Mouse (Mus musculus) testis, adult 2 months (tissue): ENCODE data around the gene Enho.

Source experiments
- CTCF ChIP-seq: fragments of 200-500 bp; IDR thresholded peaks from 2 replicates; pipeline ENCODE4 v1.5.1; 2012; ENCODE audit warnings: low read depth, mild to moderate bottlenecking, inconsistent platforms, low read length, moderate library complexity; ENCODE audit not compliant: control insufficient read depth, insufficient read depth, insufficient replicate concordance
- POLR2A ChIP-seq: fragments of 200-500 bp; IDR thresholded peaks from 2 replicates; pipeline ENCODE4 v1.6.1; 2012; ENCODE audit warnings: low read depth, mild to moderate bottlenecking, inconsistent platforms, low read length, moderate library complexity; ENCODE audit not compliant: control insufficient read depth

- TF ChIP-seq CTCF, result no peak
- no peak for TF ChIP-seq POLR2A
Observed at GRCm38 (mm10) chr4:41671963-41672480, 31.9 kb upstream of the Enho start.
